Mouse (Mus musculus): ENCODE measurements around the gene Adh6a.

Gene Adh6a

DNA sequence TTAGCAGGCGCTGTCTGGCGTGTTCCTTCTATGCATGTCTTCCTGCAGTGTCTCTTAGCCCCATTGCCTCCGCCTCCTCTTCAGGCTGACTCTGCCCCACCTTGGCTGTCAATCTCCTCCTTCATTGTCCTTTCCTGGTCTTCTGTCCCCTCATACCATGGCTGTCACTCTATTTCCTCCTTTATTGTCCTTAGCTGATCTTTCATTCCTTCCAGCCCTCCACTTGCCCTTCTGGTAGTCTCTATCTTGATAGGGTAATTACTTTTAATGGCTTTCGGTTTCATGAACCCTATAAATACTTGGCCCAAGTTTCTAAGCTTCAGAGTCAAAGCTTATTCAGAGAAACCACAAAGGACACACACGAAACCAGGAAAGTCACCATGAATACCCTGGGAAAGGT, at the start of gene Adh6a:
Adh6a (plus strand) TSS at position 322 of the 400 bp plus-strand sequence.
- no peak for DNase-seq (ENCODE audit: low spot score)

DNA sequence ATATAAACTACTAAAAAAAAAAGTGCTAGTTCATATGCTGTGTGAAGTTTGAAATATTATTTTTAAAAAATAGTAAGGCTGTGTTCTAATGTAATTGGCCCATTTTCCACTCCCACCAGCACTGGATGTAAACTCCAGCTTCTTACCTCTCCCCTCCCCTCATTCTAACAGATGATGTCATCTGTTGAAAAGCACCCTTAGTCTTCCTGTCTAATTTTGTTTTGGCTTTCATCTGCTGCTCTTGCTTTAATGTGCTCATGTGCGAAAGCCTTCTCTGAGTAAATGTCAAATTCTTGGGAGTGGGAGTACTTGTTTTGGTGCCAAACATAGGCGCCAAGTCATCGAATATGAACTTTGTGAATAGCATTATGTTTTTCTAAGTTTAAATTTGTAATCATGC, 48.4 kb upstream of the Adh6a start:
- DNase-seq (ENCODE audit: low spot score): no peak

DNA sequence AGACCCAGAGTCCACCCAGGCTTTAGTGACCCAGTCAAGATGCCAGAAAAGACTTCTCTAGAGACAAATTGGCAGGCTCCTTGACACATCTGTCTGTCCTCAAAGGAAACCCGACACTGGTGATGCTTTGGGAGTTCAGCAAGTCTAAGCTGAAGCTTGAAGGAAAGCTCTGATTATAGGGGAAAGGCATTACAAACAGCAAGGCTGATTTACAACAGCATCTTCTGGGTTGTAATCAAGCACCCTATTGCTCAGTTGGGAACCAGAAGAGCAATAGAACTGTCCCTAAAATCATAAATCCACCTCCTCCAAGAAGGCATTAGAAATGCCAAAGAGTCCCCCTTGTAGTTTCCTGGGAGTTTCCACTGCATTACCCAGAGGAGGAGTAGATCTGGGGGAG, 42.6 kb upstream of the Adh6a start:
- DNase-seq (ENCODE audit: low spot score): no peak

DNA sequence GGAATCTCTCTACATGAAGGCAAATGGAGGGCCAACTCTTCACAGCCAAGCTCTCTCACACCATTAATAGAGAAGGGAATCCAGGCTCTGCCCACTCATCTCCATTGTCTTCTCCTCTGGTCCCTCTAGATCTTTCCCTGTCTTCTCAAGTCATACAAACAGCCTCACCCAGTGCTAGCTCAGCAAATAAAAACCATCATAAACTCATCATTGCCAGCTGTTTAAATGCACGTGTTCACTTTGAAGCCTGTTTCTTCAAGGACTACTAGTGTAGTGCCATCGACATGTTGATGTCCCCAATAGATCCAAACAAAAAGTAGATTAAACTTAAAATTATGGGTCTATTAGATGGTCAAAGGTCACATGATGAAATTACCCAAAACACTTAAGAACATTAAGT, 41.8 kb upstream of the Adh6a start:
- no peak for DNase-seq (ENCODE audit: low spot score)

DNA sequence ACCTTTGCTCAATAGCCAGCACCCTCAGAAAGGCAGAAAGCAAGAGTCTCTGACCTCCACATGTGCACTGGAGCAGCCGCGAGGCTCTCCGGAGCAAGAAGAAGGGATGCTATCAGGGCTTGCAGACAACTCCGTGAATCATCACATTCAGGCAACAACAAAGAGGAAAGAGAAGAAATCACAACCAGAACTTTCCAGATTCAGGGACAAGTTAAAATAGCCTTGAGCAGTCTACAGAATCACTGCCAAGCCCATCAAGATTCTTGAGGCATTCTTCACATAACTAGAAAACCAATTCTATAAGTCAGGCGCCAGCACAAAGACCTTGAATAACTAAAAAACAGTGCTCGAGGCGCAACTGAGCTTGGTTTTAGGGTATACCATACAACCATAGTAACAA, 40.0 kb upstream of the Adh6a start:
- DNase-seq (ENCODE audit: low spot score): no peak

DNA sequence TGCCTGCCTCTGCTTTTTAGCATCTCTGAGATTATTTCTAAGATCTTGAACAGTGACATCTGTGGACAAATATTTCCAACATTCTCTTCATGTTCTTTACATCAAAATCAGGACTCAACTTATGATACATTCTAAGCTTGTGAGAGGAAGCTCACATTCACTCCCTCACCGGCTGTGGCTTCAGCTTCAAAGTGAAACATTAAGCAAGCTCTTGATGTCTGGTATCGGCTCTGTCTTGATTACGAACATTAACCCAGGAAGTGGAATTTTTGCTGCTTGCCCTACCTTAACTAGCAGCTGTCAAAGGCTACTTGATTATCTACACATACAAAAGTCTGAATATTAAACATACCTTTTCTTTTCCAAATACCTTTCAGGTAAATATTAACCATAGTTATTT, 38.0 kb upstream of the Adh6a start:
- DNase-seq (ENCODE audit: low spot score): no peak

DNA sequence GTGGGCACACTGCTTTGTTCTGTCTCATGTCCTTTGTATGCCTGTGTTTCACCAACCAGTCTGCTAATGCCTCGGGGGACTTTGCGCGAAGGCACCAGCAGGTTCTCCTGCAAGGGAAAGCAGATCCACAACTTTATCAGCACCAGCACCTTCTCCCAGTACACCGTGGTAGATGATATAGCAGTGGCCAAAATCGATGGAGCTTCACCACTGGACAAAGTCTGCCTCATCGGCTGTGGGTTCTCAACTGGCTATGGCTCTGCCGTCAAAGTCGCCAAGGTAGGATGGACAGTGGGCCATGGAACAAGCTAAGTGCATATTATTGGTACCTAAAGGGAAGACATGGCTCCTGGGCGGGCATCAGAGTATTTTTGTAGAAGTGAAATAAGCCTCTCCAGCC, 30.5 kb upstream of the Adh6a start:
- DNase-seq (ENCODE audit: low spot score): no peak

DNA sequence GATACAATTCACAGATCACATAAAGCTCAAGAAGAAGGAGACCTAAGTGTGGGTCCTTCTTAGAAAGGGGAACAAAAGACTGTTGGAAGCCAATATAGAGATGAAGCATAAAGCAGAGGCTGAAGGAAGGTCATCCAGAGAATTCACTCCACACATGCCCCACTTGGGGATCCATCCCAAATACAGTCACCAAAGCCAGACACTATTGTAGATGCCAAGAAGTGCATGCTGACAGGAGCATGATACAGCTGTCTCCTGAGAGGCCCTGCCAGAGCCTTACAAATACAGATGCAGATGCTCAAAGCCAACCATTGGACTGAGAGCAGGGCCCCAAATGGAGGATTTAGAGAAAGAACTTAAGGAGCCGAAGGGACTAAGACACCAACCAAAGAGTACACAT, 29.3 kb upstream of the Adh6a start:
- DNase-seq (ENCODE audit: low spot score): no peak

DNA sequence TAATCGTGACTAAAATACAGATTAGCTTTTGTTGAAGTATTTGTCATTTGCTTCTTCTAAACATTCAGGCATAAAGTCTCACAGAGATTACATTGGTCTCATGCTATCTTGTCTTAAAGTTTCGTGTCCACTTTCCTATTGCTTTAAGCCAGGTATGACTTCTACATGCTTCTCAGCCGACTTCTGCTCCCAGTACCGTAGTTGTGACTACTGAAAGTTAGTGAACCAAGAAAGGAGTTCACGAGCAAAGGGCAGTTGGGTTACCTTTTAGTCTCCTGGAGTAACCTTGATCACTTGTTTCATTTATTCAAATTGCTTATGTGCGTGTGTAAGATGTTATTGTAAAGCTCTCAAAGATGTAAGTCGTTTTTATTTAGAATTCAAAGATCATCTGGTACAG, 27.1 kb upstream of the Adh6a start:
- no peak for DNase-seq (ENCODE audit: low spot score)

DNA sequence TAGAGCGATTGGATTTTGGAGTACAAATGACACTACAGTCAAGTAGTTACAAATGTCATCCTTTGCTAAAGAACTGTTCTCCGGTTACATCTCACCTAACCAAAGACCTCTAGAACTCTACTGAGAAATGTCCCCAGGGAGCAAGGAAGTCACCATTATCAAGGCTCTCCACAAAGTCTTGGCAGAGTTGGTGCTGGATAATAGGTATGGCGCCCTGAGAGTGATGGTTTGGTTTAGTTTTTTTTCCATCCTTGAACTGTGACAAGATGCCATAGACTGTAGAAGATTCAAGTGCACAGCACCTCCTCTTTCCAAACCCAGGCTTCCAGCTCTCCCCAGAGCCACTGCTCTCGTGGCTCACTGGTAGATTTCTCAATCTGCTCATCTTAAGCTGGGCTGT, 25.4 kb upstream of the Adh6a start:
- no peak for DNase-seq (ENCODE audit: low spot score)

DNA sequence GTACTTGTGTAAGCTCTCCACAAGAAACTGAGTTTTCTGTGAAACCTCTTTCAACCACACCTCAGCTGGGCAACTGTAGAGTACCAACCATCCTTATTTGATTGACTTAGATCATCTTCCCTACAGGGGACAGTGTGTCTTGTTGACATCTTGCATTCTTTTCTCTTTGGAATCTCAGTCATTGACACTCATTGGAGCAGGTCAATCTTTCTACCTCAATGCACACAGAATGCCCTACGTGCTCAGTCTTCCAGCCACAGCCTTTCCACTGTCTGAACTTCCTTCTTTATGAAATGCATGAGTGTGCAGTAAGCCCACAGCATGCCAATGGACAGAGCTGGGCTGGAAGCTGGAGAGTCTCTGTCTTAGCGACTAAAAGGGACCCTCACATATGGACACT, 22.4 kb upstream of the Adh6a start:
- peak; percentile 49 for DNase-seq (ENCODE audit: low spot score)

DNA sequence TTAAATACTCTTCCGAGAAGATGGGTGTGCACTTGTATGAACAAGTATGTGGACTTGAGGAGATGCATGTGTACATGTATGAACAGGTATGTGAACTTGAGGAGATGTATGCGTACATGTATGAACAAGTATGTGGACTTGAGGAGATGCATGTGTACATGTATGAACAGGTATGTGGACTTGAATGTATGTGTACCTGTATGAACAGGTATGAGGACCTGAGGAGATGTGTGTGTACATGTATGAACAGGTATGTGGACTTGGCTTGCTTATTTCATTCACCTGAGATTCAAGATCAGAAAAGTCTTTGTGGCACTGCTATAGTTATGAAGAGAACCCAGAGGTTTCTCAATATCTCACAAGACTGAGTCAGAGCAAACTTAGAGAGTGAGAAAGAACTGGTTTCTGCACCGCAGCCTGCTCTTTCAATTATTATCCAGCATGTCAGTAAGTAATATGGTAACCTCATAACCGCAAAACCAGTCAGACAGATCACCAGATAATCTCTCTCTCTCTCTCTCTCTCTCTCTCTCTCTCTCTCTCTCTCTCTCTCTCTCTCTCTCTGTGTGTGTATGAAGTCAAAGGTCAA, 21.5 kb upstream of the Adh6a start:
- DNase-seq (ENCODE audit: low spot score): no peak

DNA sequence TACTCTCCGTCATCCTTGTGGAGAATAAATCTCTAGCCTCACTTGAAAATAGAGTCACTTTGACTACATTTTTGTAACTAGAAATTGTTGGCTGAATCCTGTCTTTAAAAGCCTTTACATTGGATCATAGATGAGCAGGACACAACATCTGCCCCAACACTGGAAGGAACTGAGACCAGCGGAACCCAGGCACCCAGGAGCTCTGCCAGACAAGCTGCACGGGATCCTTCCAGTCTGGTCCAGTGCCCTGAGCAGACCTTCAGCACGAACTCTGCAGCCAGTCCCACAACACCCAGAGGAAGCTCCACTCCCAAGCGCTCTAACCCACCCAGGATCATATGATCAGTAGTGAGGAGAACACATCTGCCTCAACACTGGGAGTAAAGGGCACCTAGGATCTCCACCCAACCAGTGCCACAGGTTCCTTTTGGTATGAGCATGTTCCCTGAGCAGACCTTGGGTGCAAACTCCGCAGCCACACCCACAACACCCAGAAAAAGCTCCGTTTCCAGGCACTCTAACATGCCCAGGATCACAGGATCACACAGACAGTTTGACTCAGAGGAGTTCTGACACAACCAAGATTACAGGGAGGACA, 19.7 kb upstream of the Adh6a start:
- no peak for DNase-seq (ENCODE audit: low spot score)

DNA sequence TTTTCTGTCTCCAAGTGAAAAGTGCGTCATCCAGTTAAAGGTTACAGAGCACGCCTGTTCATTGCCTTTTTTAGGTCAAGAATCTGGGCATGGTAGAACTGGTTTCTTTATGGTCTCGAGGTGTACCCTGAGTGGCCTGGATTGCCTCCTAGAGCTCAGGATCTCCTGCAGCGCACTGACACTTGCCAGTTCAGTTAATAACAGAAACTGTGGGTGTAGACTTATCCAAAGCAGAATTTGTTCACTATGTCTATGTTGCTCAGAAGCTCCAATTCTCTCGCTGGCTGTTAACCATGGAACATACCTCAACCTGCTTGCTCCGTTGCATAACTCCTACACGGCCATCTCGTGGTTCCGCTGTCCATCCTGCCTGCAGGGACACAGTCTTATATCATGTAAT, 13.0 kb upstream of the Adh6a start:
- DNase-seq (ENCODE audit: low spot score): no peak

DNA sequence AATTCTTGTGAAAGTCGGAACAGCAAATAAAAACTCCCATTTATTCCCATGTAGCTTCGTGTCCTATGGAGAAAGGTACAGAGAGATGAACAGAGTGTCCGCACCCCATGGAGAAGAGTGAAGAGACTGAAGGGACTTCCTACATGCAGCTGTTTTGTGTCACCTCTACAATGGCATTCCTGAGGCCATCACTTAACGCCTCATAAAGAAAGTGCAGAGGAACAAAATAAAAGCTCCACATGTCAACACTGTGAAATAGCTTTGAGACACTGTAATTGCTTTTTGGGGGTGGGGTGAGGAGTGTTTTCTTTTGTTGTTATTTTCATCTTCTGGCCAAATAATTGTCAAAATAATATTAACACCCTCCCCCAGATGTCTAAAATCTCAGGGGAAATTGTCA, 10.4 kb upstream of the Adh6a start:
- no peak for DNase-seq (ENCODE audit: low spot score)

DNA sequence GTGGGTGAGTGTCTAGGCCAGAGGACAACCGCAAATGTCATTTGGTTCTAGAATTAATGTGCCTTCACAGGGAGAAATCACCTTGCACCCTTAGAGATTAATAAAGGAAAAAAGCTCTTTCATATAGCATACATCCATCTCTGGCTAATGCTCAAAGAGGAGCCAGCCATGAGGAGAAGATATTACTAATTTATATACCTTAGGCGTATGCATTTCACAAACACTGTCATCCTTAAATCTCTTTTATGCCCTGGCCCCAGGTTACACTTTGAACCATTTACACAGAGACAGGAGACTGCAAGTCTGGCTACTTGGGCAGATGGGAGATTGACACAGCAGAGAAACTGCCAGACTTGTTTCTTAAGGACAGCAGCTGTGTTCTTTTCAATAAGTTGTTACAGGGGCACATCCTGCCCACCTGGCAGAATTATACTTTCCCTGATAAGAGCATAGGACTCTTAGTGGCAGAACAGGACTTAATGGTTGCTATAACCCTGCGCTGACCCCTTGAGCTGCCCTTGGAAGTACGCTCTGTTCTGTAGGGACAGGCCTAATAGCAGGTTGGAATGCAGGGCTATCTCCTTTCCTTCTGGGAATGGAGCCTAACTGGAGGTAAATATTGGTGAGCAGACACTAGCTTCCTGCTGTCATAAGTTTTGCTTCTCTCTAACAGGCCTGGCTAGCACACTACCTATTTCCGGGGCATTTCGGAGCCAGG, 9.2 kb upstream of the Adh6a start:
- no peak for DNase-seq (ENCODE audit: low spot score)

DNA sequence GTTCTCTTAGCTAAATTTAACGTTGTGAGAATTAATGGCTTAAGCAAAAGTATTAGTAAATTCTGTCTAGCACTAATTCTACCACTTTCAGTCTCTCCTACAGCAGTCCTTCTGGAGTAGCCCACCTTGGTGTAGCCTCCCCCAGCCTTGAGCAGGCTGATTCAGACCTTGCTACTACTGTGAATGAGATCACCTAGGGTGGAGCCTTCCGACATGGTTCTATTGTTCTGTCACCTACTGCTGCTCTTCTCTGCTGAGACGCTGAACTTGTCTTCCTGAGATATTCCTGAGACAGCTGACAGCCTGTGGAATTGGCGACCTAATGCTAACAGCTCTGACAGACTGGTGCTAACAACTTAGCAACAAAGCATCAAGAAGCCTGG, 8.6 kb upstream of the Adh6a start:
- DNase-seq (ENCODE audit: low spot score): no peak

DNA sequence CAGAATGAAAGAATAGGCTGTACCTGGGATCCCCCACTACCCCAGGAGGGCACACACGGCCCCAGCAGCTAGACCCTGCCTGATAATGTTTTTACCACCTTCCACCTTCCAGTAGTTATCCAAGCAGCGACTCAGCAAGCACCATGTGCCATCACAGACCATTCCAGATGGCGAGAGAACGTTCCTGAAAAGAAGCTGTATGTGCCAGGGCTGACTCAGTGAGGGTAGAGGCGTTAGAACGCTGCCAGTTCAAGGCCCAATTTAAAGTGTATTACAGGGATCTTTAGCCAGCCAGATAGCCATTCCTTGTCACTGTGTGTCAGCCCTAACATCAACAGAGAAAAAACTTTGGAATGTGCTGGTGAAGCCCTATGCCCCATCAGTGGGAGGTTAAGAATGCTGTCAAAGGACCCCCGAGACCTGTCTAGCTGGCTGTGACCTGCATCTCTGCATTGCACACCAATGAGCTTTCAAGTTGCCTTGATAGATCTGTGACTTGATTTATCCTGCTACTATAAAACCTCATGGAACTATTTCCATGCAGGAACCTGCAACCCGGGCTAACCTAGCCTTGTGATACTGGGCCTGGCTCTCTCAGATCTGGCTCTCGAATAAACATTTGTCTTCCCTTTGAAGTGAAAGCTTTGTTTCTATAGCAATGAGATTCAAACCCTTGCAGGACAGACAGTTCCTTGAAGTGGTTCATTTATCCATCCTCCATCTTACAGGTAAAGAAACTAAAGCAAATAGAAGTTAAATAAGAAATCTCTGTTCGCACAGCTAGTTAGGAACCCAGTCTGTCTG, 7.4 kb upstream of the Adh6a start:
- DNase-seq (ENCODE audit: low spot score): no peak

DNA sequence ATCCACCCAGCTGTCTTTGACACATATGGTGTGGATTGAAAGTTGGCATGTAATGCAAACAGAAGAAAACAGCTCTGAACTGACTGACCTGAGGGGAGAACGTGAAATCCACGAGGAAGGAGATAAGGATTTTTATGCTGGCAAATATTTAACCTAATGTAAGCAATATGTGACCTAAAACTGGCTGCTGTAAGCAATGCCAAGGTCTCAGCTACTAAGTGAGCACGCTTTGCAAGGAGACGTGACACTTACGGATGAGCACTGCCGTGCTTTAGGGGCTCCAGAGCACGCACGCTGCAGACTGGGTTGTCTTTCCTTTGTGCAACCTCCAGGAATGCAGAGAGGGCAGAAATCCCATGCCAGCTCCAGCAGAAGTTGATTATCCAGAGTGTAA, 6.8 kb upstream of the Adh6a start:
- no peak for DNase-seq (ENCODE audit: low spot score)

DNA sequence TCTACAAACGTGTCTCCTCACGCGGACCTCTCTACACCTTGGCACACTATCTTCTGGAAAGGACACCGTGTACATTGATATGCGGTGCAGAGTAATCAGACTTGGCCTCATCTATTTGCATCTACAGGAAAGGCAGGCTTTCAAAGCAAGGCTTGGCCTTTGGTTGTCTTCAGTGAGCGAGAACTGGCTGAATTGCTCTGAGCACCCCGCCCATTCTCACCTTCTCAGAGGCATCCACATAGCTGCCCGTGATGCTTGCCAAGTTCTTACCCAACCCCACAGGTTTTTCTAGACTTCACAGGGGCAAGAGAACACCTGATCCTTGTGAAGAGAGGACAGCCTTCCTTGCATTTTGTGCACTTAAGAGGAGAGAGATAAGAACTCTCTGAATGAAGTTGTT, 3.2 kb upstream of the Adh6a start:
- DNase-seq (ENCODE audit: low spot score): no peak

DNA sequence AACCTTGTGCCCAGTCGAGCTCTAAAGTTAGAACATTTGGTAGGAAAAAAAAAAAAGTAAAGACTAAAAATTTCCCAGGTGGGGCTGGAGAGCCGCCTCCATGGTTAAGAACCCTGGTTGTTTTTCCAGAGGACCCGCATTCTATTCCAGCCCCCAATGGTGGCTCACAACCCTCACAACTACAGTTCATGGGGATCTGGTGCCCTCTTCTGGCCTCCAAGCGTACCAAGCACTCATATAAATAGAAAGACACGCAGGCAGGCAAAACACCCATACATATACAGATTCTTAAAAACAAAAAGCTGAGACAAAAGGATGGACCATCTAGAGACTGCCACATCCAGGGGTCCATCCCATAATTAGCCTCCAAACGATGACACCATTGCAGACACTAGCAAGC, 2.1 kb upstream of the Adh6a start:
- no peak for DNase-seq (ENCODE audit: low spot score)

DNA sequence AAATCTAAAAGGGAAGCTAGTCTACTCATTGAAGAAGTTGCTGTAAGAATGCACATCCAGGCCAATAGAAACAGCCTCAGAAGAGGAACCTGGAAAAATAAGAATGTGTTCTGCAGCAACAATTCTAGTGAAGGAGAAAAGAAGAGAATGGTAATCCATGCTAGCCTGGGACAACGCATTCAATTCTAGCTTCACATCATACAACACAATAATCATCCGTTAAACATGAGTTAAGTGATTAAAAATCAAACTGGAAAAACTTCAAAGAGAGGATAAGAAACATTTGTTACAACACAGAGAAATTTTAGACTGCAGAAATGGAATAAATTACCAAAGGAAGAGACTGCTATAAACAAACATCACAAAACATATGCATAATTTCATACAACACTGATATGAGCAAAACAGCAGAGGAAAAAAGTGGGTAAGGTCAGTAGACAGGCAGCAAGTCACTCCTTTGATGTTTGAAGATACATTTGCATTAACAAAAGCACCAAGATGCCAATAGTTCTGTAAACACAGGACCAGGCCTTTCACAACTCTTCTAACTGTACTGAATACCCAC, 3.9 kb downstream of the Adh6a start:
- DNase-seq (ENCODE audit: low spot score): no peak

DNA sequence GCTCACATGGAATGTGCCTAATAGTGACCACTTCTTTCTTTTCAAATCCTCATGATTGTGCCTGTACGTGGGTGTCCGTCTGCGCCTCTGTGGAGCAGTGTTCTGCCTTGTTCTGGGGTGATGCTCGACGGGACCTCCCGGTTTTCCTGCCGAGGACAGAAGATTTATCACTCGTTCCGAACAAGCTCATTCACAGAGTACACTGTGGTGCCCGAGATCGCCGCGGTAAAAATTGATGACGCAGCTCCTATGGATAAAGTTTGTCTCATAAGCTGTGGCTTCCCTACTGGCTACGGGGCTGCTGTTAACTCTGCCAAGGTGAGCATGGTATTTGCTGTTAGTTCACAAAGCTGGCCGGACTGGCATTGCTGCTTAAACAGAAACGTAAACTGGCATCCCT, 11.9 kb downstream of the Adh6a start:
- DNase-seq (ENCODE audit: low spot score): no peak
